Mouse (Mus musculus): ENCODE results near the gene 1600014C23Rik. TPM values are rescaled to one million over a fixed set of nuclear protein-coding genes. Genes with fewer than 3 reads are reported as not detected.

The 1600014C23Rik gene
- total RNA-seq, 1 experiment from 2014 or later = not detected

GRCm38 (mm10) chr17:45699039-45699740, 34.5 kb downstream of the 1600014C23Rik start:
- no peak for ATAC-seq (ENCODE audit: extremely low read depth, insufficient number of reproducible peaks, low FRiP score, poor library complexity, severe bottlenecking)

GRCm38 (mm10) chr17:45698368-45698767, 35.3 kb downstream of the 1600014C23Rik start:
- ATAC-seq (ENCODE audit: extremely low read depth, insufficient number of reproducible peaks, low FRiP score, poor library complexity, severe bottlenecking) = no peak

- no peak for ATAC-seq (ENCODE audit: extremely low read depth, insufficient number of reproducible peaks, low FRiP score, poor library complexity, severe bottlenecking)
Measured at GRCm38 (mm10) chr17:45696981-45697380, 36.7 kb downstream of the 1600014C23Rik start.

GRCm38 (mm10) chr17:45695227-45696120, 38.2 kb downstream of the 1600014C23Rik start:
- no peak for ATAC-seq (ENCODE audit: extremely low read depth, insufficient number of reproducible peaks, low FRiP score, poor library complexity, severe bottlenecking)

GRCm38 (mm10) chr17:45693812-45694565, 39.7 kb downstream of the 1600014C23Rik start:
- ATAC-seq (ENCODE audit: extremely low read depth, insufficient number of reproducible peaks, low FRiP score, poor library complexity, severe bottlenecking) = no peak

GRCm38 (mm10) chr17:45692159-45692558, 41.5 kb downstream of the 1600014C23Rik start:
- ATAC-seq (ENCODE audit: extremely low read depth, insufficient number of reproducible peaks, low FRiP score, poor library complexity, severe bottlenecking) = no peak

- no peak for ATAC-seq (ENCODE audit: extremely low read depth, insufficient number of reproducible peaks, low FRiP score, poor library complexity, severe bottlenecking)
Measured at GRCm38 (mm10) chr17:45690044-45690443, 43.6 kb downstream of the 1600014C23Rik start.

GRCm38 (mm10) chr17:45689120-45689519, 44.5 kb downstream of the 1600014C23Rik start:
- no peak for ATAC-seq (ENCODE audit: extremely low read depth, insufficient number of reproducible peaks, low FRiP score, poor library complexity, severe bottlenecking)

GRCm38 (mm10) chr17:45686716-45687115, 46.9 kb downstream of the 1600014C23Rik start, which contains the start of gene Tmem63b:
Gene Tmem63b (minus strand): TSS chr17:45686905.
- ATAC-seq (ENCODE audit: extremely low read depth, insufficient number of reproducible peaks, low FRiP score, poor library complexity, severe bottlenecking) = no peak

GRCm38 (mm10) chr17:45686093-45686619, 47.5 kb downstream of the 1600014C23Rik start, which contains the start of gene Mrpl14:
Gene Mrpl14 (plus strand): TSS chr17:45686322.
- peak; percentile 59 for ATAC-seq (ENCODE audit: extremely low read depth, insufficient number of reproducible peaks, low FRiP score, poor library complexity, severe bottlenecking)

- ATAC-seq (ENCODE audit: extremely low read depth, insufficient number of reproducible peaks, low FRiP score, poor library complexity, severe bottlenecking) = peak; percentile 30; the same call in 1 of the 2 replicates
Measured at GRCm38 (mm10) chr17:45685171-45686092, 48.2 kb downstream of the 1600014C23Rik start.

GRCm38 (mm10) chr17:45684667-45685131, 48.9 kb downstream of the 1600014C23Rik start:
- ATAC-seq (ENCODE audit: extremely low read depth, insufficient number of reproducible peaks, low FRiP score, poor library complexity, severe bottlenecking) = no peak

Other genes with a start within 250 kb of the 1600014C23Rik start
- 6.9 and 7.8 TPM in 2 replicates for gene Aars2, start 227.0 kb downstream of the 1600014C23Rik start, total RNA-seq (2017)
- not detected in 2 replicates for gene Tcte1, start 210.4 kb downstream of the 1600014C23Rik start, total RNA-seq (2017)
- 0.12 and 0.23 TPM in 2 replicates for gene Tmem151b, start 184.2 kb downstream of the 1600014C23Rik start, total RNA-seq (2017)
- 51.4 and 59.9 TPM in 2 replicates for gene Nfkbie, start 178.1 kb downstream of the 1600014C23Rik start, total RNA-seq (2017)
- gene Slc35b2, start 170.0 kb downstream of the 1600014C23Rik start, total RNA-seq (2017) = 17.7 and 24.6 TPM in 2 replicates
- gene Hsp90ab1, start 160.6 kb downstream of the 1600014C23Rik start, total RNA-seq (2017) = 535 and 559 TPM in 2 replicates
- gene Slc29a1, start 134.2 kb downstream of the 1600014C23Rik start, total RNA-seq (2017) = 3.7 and 5.9 TPM in 2 replicates
- not detected in 2 replicates for gene Mymx, start 131.7 kb downstream of the 1600014C23Rik start, total RNA-seq (2017)
- gene Capn11, start 74.5 kb downstream of the 1600014C23Rik start, total RNA-seq (2017) = 1.1 and 1.5 TPM in 2 replicates
- 6.4 and 11.4 TPM in 2 replicates for gene Mrpl14, start 47.5 kb downstream of the 1600014C23Rik start, total RNA-seq (2017)
- gene Tmem63b, start 46.9 kb downstream of the 1600014C23Rik start, total RNA-seq (2017) = 21.2 and 22.0 TPM in 2 replicates

All from neutrophil, adult 5-6 weeks (primary cell).